Mouse (Mus musculus): ENCODE measurements around the gene H2-Eb2. TPM values are rescaled to one million over a fixed set of nuclear protein-coding genes. Genes with fewer than 3 reads are reported as not detected.

The H2-Eb2 gene
- polyA plus RNA-seq, 1 experiment from 2014 or later, result not detected

DNA sequence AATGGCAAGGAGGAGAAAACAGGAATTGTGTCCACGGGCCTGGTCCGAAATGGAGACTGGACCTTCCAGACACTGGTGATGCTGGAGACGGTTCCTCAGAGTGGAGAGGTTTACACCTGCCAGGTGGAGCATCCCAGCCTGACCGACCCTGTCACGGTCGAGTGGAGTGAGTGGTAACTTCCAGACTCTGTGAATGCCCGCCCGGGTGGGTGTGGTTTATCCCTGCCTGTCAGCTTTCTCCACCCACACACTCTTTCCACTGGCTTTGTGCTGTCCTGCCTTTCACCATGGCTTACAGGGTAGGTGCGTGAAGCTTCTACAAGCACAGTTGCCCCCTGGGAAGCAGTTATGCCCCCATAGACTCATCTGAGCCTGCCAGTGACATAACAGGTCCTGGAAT lies 11.2 kb upstream of the H2-Eb2 start:
- Histone ChIP-seq H3K27ac (ENCODE audit: low read depth) (no peak overlapping the region), H3K9ac (replicated peaks) (no peak overlapping the region), H3K4me1 (ENCODE audit: insufficient read depth) (no peaks in the 10 kb centered on the region), H3K36me3 (replicated peaks; ENCODE audit: insufficient read depth, low read length) (no peaks in the 10 kb centered on the region), H3K4me2 (ENCODE audit: low read depth, low read length) (no peak overlapping the region), H3K4me3 (ENCODE audit: low read depth, low read length) (no peak overlapping the region), H3K9me3 (ENCODE audit: low read length) (no peaks in the 10 kb centered on the region), H3K27me3 (ENCODE audit: insufficient read depth, low read length) (no peaks in the 10 kb centered on the region)
- ATAC-seq (no peak), DNase-seq (no peak)
- TF ChIP-seq EP300 (IDR thresholded peaks at IDR 0.05; ENCODE audit: low read depth) (no peak), CTCF (IDR thresholded peaks at IDR 0.05; ENCODE audit: low read depth) (no peak)
- WGBS (ENCODE audit: insufficient replicate concordance), result 71% methylated on average over 9 of the region's 9 CpGs

DNA sequence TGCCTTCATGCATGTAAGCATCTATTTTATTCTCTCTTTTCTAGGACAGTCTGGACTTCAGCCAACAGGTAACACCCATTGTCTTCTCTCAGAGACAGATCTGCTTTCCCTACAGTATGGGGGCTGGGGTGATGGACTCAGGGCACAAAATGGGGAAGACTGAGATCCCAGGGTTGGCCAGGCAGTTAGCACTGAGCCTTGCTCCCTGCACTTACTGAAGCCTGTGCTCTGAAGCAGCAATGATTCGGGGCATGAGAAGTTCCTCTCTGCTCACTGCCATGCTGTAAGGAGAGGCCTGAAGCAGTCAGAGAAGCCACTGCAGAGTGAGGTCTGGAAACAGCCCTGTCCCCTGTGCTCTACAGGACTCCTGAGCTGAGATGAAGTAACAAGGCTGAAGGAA lies 10.0 kb upstream of the H2-Eb2 start:
- Histone ChIP-seq H3K9ac (replicated peaks) (no peak overlapping the region), H3K27me3 (ENCODE audit: insufficient read depth, low read length) (no peaks in the 10 kb centered on the region), H3K4me3 (ENCODE audit: low read depth, low read length) (no peak overlapping the region), H3K4me2 (ENCODE audit: low read depth, low read length) (no peak overlapping the region), H3K4me1 (ENCODE audit: insufficient read depth) (no peaks in the 10 kb centered on the region), H3K36me3 (replicated peaks; ENCODE audit: insufficient read depth, low read length) (no peaks in the 10 kb centered on the region), H3K9me3 (ENCODE audit: low read length) (no peaks in the 10 kb centered on the region), H3K27ac (ENCODE audit: low read depth) (no peak overlapping the region)
- no peak for TF ChIP-seq EP300 (IDR thresholded peaks at IDR 0.05; ENCODE audit: low read depth)
- 45% methylated on average over 1 of the region's 1 CpGs for WGBS (ENCODE audit: insufficient replicate concordance)
- no peak for ATAC-seq
- no peak for DNase-seq

DNA sequence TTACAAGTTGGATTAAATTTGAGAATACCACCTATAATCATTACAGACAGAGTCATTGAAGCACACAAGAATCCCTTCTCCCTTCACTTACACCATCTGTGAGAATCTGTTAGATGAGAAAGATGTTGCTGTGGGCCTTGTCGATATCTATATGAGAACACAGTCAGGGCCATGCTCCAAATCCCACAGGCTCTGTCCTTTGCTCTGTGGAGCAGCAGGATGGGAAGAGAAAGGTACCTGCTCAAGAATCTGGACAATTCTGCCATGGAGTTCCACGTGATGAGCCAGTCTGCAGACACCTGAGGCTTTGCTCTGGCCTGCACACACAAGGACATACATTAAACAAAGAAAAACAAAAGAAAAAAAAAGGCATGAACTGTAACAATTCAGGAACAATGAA lies 8.8 kb upstream of the H2-Eb2 start:
- DNase-seq (no peak), ATAC-seq (no peak)
- Histone ChIP-seq H3K27me3 (ENCODE audit: insufficient read depth, low read length) (no peaks in the 10 kb centered on the region), H3K27ac (ENCODE audit: low read depth) (no peak overlapping the region), H3K9me3 (ENCODE audit: low read length) (no peaks in the 10 kb centered on the region), H3K36me3 (replicated peaks; ENCODE audit: insufficient read depth, low read length) (no peaks in the 10 kb centered on the region), H3K4me2 (ENCODE audit: low read depth, low read length) (no peak overlapping the region), H3K4me1 (ENCODE audit: insufficient read depth) (no peaks in the 10 kb centered on the region), H3K4me3 (ENCODE audit: low read depth, low read length) (no peak overlapping the region), H3K9ac (replicated peaks) (no peak overlapping the region)
- 62% methylated on average over 2 of the region's 2 CpGs for WGBS (ENCODE audit: insufficient replicate concordance)
- TF ChIP-seq EP300 (IDR thresholded peaks at IDR 0.05; ENCODE audit: low read depth) (no peak), CTCF (IDR thresholded peaks at IDR 0.05; ENCODE audit: low read depth) (no peak)

DNA sequence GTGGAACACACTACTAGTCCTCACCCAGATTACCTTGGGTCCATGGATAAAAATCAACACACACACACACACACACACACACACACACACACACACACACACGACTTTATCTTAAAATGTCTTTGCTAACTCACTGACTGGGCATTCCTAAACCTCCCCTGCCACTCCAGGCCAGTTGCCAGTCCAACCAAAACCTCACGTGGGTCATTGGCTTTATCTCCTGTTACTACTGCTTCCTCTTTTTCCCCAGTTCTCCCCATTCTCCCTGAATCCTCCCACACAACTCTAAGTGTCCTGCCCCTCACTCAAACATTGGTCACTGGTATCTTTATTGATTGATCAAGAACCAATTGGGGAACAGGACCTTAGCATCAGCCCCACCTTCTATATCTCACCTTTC lies 8.2 kb upstream of the H2-Eb2 start:
- no peak for ATAC-seq
- no peaks in the 10 kb centered on the region for H3K27me3 ChIP-seq (ENCODE audit: insufficient read depth, low read length)
- DNase-seq, result no peak
- no peaks in the 10 kb centered on the region for H3K4me1 ChIP-seq (ENCODE audit: insufficient read depth)
- no peaks in the 10 kb centered on the region for H3K36me3 ChIP-seq (replicated peaks; ENCODE audit: insufficient read depth, low read length)
- no peak overlapping the region for H3K27ac ChIP-seq (ENCODE audit: low read depth)
- no peak overlapping the region for H3K9ac ChIP-seq (replicated peaks)
- no peak overlapping the region for H3K4me2 ChIP-seq (ENCODE audit: low read depth, low read length)
- TF ChIP-seq CTCF (IDR thresholded peaks at IDR 0.05; ENCODE audit: low read depth) (no peak), EP300 (IDR thresholded peaks at IDR 0.05; ENCODE audit: low read depth) (no peak)
- 22% methylated on average over 2 of the region's 2 CpGs for WGBS (ENCODE audit: insufficient replicate concordance)
- H3K4me3 ChIP-seq (ENCODE audit: low read depth, low read length), result no peak overlapping the region
- no peaks in the 10 kb centered on the region for H3K9me3 ChIP-seq (ENCODE audit: low read length)

DNA sequence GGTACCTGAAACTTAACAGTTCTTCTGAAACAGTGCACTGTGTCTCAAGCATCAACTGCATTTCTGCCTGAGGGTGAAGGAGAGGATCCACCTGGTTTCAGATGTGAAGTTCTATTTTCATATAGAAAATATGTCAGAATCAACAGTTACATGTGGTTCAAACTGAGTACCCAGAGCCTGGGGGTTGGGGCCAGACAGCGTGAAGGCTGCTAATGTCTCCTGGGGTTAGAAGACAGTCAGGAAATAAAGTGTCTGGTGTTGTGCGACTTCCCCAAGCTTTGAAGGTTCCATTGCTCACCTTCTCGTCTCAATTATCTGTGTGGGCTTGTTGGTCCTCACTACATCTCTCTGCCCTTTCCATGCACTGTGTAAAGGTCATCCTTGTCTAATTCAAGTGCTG lies 908 bp downstream of the H2-Eb2 start:
- ATAC-seq (no peak), DNase-seq (no peak)
- TF ChIP-seq EP300 (IDR thresholded peaks at IDR 0.05; ENCODE audit: low read depth), result no peak
- no peak for TF ChIP-seq CTCF (IDR thresholded peaks at IDR 0.05; ENCODE audit: low read depth)
- Histone ChIP-seq H3K9me3 (ENCODE audit: low read length) (no peaks in the 10 kb centered on the region), H3K27me3 (ENCODE audit: insufficient read depth, low read length) (no peaks in the 10 kb centered on the region), H3K4me1 (ENCODE audit: insufficient read depth) (no peaks in the 10 kb centered on the region), H3K27ac (ENCODE audit: low read depth) (no peak overlapping the region), H3K4me2 (ENCODE audit: low read depth, low read length) (no peak overlapping the region), H3K36me3 (replicated peaks; ENCODE audit: insufficient read depth, low read length) (no peaks in the 10 kb centered on the region), H3K4me3 (ENCODE audit: low read depth, low read length) (no peak overlapping the region), H3K9ac (replicated peaks) (no peak overlapping the region)
- WGBS (ENCODE audit: insufficient replicate concordance), result 57% methylated on average over 3 of the region's 3 CpGs

DNA sequence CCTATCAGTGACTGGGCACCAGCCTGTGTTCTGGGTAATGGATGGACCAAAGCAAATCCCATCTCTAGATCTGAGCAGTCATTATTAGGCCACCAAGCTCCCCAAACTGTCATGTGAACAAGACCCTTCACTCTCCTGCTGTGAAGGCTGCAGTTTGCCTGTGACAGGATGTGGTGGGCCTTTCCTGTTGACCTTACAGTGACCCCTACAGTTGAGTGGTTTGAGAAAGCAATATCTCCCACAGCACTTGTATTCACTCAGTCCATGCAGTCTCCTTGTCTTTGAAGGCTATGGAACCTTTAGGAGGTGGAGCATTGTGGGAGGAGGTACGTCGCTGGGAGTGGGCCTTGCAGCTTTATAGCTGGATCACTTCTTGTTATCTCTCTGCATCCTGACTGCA lies 4.3 kb downstream of the H2-Eb2 start:
- Histone ChIP-seq H3K9ac (replicated peaks) (no peak overlapping the region), H3K27ac (ENCODE audit: low read depth) (no peak overlapping the region), H3K4me2 (ENCODE audit: low read depth, low read length) (no peak overlapping the region), H3K4me3 (ENCODE audit: low read depth, low read length) (no peak overlapping the region), H3K36me3 (replicated peaks; ENCODE audit: insufficient read depth, low read length) (no peaks in the 10 kb centered on the region), H3K27me3 (ENCODE audit: insufficient read depth, low read length) (no peaks in the 10 kb centered on the region), H3K9me3 (ENCODE audit: low read length) (no peaks in the 10 kb centered on the region), H3K4me1 (ENCODE audit: insufficient read depth) (no peaks in the 10 kb centered on the region)
- 35% methylated on average over 2 of the region's 2 CpGs for WGBS (ENCODE audit: insufficient replicate concordance)
- ATAC-seq (no peak; the same call in 1 of the 2 replicates), DNase-seq (no peak)
- TF ChIP-seq CTCF (IDR thresholded peaks at IDR 0.05; ENCODE audit: low read depth) (no peak), EP300 (IDR thresholded peaks at IDR 0.05; ENCODE audit: low read depth) (no peak)

DNA sequence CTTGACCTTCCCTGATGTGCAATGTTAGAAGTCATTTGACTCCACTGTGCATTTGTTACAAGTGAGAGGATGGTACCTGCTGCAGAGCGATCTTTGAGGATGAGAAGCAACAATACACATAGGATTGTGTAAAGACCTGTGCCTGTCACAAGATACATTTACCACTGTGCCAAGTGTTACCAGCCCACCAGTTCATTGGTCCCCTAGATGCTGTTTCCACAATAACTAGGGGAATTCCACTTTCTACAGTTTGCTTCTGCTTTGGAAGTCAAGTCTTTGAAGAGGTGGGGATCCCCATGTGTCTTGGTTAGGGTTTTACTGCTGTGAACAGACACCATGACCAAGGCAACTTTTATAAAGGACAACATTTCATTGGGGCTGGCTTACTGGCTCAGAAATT lies 5.7 kb downstream of the H2-Eb2 start:
- TF ChIP-seq EP300 (IDR thresholded peaks at IDR 0.05; ENCODE audit: low read depth) (no peak), CTCF (IDR thresholded peaks at IDR 0.05; ENCODE audit: low read depth) (no peak)
- Histone ChIP-seq H3K4me2 (ENCODE audit: low read depth, low read length) (no peak overlapping the region), H3K4me3 (ENCODE audit: low read depth, low read length) (no peak overlapping the region), H3K27ac (ENCODE audit: low read depth) (no peak overlapping the region), H3K36me3 (replicated peaks; ENCODE audit: insufficient read depth, low read length) (no peaks in the 10 kb centered on the region), H3K4me1 (ENCODE audit: insufficient read depth) (no peaks in the 10 kb centered on the region), H3K9ac (replicated peaks) (no peak overlapping the region), H3K9me3 (ENCODE audit: low read length) (no peaks in the 10 kb centered on the region), H3K27me3 (ENCODE audit: insufficient read depth, low read length) (no peaks in the 10 kb centered on the region)
- ATAC-seq (no peak), DNase-seq (no peak)
- 76% methylated on average over 1 of the region's 1 CpGs for WGBS (ENCODE audit: insufficient replicate concordance)
